Mouse (Mus musculus) kidney, embryonic 16.5 days (tissue): Measurements from ENCODE around the gene Ttf1. TPM values are rescaled to one million over a fixed set of nuclear protein-coding genes. Genes with fewer than 3 reads are reported as not detected.
"Not testable (repeated sequence)": the region's sequence is repeated elsewhere in the genome, so short reads cannot be mapped to it uniquely, and the experiment has no call there.

ENCODE experiments used
- ATAC-seq: fragments of 200-750 bp; cut with Nextera tagmentation; 2 replicates; pipeline ENCODE4 v1.8.0; 2017; ENCODE audit warnings: moderate TSS enrichment; ENCODE audit not compliant: low FRiP score, low TSS enrichment
- H3K27ac ChIP-seq: fragments of 300-500 bp; sonication (generic); 2 replicates; pipeline ENCODE4 v1.5.1; 2014; ENCODE audit warnings: low read length
- H3K27me3 ChIP-seq: fragments of 300-500 bp; sonication (generic); 2 replicates; pipeline ENCODE4 v1.6.1; 2014; ENCODE audit warnings: low read length, control low read depth, mixed read lengths; ENCODE audit not compliant: insufficient read depth
- H3K36me3 ChIP-seq: fragments of 300-500 bp; sonication (generic); 2 replicates; pipeline ENCODE4 v1.6.1; 2014; ENCODE audit warnings: low read length, control low read depth, mixed read lengths; ENCODE audit not compliant: insufficient read depth
- H3K4me1 ChIP-seq: fragments of 300-500 bp; sonication (generic); 2 replicates; pipeline ENCODE4 v1.6.1; 2014; ENCODE audit warnings: low read length, control low read depth, mixed read lengths; ENCODE audit not compliant: insufficient read depth
- H3K4me2 ChIP-seq: fragments of 300-500 bp; sonication (generic); replicated peaks from 2 replicates; pipeline ENCODE4 v1.6.1; 2014; ENCODE audit warnings: low read depth, low read length
- H3K4me3 ChIP-seq: fragments of 300-500 bp; sonication (generic); 2 replicates; pipeline ENCODE4 v1.5.1; 2014; ENCODE audit warnings: mild to moderate bottlenecking, low read length
- H3K9ac ChIP-seq: fragments of 300-500 bp; sonication (generic); replicated peaks from 2 replicates; pipeline ENCODE4 v1.6.1; 2014; ENCODE audit warnings: low read length
- H3K9me3 ChIP-seq: fragments of 300-500 bp; sonication (generic); 2 replicates; pipeline ENCODE4 v1.6.1; 2016; ENCODE audit warnings: low read length, control low read depth
- WGBS: fragments of 180-500 bp; shearing (Covaris S2); extraction: QIAGEN DNeasy Blood & Tissue Kit; methylation state at CpG from one replicate; pipeline ENCODE4 v1.1.7; 2014; 5-methylcytosine and 5-hydroxymethylcytosine counted together
- polyA plus RNA-seq: library from polyadenylated mRNA; unstranded; fragments of >200 nt; fragmentation: Nextera tagmentation; extraction: Ambion mirVana; gene quantifications from 2 replicates; pipeline ENCODE4 v1.2.1, GENCODE M21; 2015

The Ttf1 gene
- polyA plus RNA-seq, 1 experiment from 2014 or later = 10.2 TPM

GRCm38 (mm10) chr2:29089276-29089675, 29.2 kb downstream of the Ttf1 start:
- peaks cover 21% of the 10 kb centered on the region for H3K36me3 ChIP-seq
- H3K27me3 ChIP-seq, H3K9ac ChIP-seq, H3K27ac ChIP-seq, ATAC-seq, H3K4me1 ChIP-seq, H3K4me3 ChIP-seq, H3K9me3 ChIP-seq, H3K4me2 ChIP-seq: not testable (repeated sequence)
- WGBS = 87% methylated on average over 6 of the region's 6 CpGs

DNA sequence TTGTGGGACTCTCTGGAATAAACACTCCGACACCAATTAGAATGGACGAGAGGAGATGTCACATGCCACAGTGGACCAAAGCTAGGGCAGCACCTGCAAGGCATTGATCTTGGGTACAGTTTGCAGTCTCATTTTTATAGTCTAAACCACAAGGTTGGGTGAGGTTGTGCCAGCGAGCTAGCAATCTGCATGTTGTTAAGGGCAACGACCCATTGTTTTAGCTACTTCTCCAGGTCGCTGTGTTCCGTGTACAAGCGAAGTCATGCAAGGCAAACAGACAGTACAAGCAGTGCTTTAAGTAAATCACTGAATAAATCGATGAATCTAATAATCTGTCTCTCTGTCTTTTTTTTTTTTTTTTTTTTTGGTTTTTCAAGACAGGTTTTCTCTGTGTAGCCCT, 35.6 kb downstream of the Ttf1 start:
- Histone ChIP-seq H3K27me3 (no peaks in the 10 kb centered on the region), H3K9ac (no peak overlapping the region), H3K9me3 (no peaks in the 10 kb centered on the region), H3K4me2 (no peak overlapping the region), H3K4me3 (no peak overlapping the region), H3K4me1 (no peaks in the 10 kb centered on the region), H3K36me3 (no peaks in the 10 kb centered on the region), H3K27ac (no peak overlapping the region)
- 81% methylated on average over 8 of the region's 8 CpGs for WGBS
- no peak for ATAC-seq

- ATAC-seq = no peak
- Histone ChIP-seq H3K9ac (no peak overlapping the region), H3K4me2 (no peak overlapping the region), H3K4me1 (no peaks in the 10 kb centered on the region), H3K9me3 (no peaks in the 10 kb centered on the region), H3K27ac (no peak overlapping the region), H3K27me3 (no peaks in the 10 kb centered on the region), H3K36me3 (no peaks in the 10 kb centered on the region), H3K4me3 (no peak overlapping the region)
- WGBS = 78% methylated on average over 4 of the region's 4 CpGs
Measured at GRCm38 (mm10) chr2:29096751-29097150, 36.7 kb downstream of the Ttf1 start.

DNA sequence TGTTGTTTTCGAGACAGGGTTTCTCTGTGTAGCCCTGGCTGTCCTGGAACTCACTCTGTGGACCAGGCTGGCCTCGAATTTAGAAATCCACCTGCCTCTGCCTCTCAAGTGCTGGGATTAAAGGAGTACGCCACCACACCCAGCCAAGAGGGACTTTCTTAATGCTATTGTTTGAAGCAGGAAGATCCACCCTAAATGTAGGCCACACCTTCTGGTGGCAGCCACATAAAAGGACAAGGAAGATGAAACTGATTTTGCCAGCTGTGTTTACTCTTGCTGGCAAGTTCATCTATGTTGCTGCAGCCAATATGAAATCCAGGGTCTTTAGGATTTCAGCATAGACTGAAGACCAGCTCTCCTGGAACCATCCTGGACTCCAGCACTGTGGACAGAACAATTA, 37.4 kb downstream of the Ttf1 start:
- Histone ChIP-seq H3K9ac (no peak overlapping the region), H3K4me1 (no peaks in the 10 kb centered on the region), H3K4me2 (no peak overlapping the region), H3K4me3 (no peak overlapping the region), H3K36me3 (no peaks in the 10 kb centered on the region), H3K27ac (no peak overlapping the region), H3K27me3 (no peaks in the 10 kb centered on the region), H3K9me3 (no peaks in the 10 kb centered on the region)
- ATAC-seq = no peak
- WGBS = 92% methylated on average over 3 of the region's 3 CpGs

DNA sequence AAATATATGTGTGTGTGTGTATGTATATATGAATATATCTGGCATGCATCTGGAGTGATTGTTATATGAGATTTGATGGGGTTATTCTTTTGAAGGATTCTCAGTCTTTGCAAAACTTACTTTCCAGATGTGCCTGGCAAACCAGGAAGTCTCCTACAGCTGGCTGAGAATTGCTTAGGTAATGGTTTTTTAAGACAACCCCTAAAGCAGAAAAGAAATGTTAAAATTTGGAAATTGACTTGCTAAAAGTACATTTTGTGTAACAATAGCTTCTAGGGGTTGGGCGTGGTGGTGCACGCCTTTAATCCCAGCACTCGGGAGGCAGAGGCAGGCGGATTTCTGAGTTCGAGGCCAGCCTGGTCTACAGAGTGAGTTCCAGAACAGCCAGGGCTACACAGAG, 37.9 kb downstream of the Ttf1 start:
- H3K9me3 ChIP-seq, H3K27ac ChIP-seq, H3K36me3 ChIP-seq, H3K4me3 ChIP-seq, H3K4me2 ChIP-seq, ATAC-seq, H3K4me1 ChIP-seq, H3K9ac ChIP-seq, H3K27me3 ChIP-seq: not testable (repeated sequence)
- 97% methylated on average over 5 of the region's 5 CpGs for WGBS

GRCm38 (mm10) chr2:29098786-29099185, 38.7 kb downstream of the Ttf1 start:
- WGBS = 32% methylated on average over 8 of the region's 8 CpGs
- H3K4me3 ChIP-seq = no peak overlapping the region
- no peak overlapping the region for H3K9ac ChIP-seq
- no peak for ATAC-seq
- no peak overlapping the region for H3K4me2 ChIP-seq
- no peaks in the 10 kb centered on the region for H3K9me3 ChIP-seq
- no peaks in the 10 kb centered on the region for H3K36me3 ChIP-seq
- no peaks in the 10 kb centered on the region for H3K27me3 ChIP-seq
- H3K27ac ChIP-seq = no peak overlapping the region
- H3K4me1 ChIP-seq = no peaks in the 10 kb centered on the region

DNA sequence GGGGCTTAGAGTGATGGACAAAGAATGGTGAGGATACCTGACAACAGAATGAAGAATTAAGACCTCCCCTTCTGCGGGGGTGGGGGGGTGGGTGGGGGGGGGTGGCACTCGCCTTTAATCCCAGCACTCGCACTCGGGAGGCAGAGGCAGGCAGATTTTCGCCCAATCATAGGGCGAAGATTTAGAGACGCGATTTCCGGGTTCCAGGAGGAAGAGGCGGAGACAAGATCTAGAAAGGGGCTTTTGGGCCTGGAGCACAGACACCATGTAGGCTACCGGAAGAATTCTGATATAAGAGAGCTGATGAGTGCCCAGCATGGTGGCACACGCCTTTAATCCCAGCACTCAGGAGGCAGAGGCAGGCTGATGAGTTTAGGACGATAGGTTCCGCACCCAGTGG, 39.6 kb downstream of the Ttf1 start:
- no peak overlapping the region for H3K9ac ChIP-seq
- H3K4me1 ChIP-seq = no peaks in the 10 kb centered on the region
- no peaks in the 10 kb centered on the region for H3K9me3 ChIP-seq
- H3K4me3 ChIP-seq = no peak overlapping the region
- 88% methylated on average over 14 of the region's 14 CpGs for WGBS
- no peak overlapping the region for H3K4me2 ChIP-seq
- no peaks in the 10 kb centered on the region for H3K36me3 ChIP-seq
- no peak for ATAC-seq
- H3K27me3 ChIP-seq = no peaks in the 10 kb centered on the region
- no peak overlapping the region for H3K27ac ChIP-seq

- WGBS = 71% methylated on average over 7 of the region's 7 CpGs
- H3K4me1 ChIP-seq = no peaks in the 10 kb centered on the region
- ATAC-seq = no peak
- no peaks in the 10 kb centered on the region for H3K36me3 ChIP-seq
- no peaks in the 10 kb centered on the region for H3K27me3 ChIP-seq
- H3K27ac ChIP-seq = no peak overlapping the region
- no peak overlapping the region; the same call in 1 of the 2 replicates for H3K4me3 ChIP-seq
- no peak overlapping the region for H3K9ac ChIP-seq
- no peaks in the 10 kb centered on the region for H3K9me3 ChIP-seq
- H3K4me2 ChIP-seq = peak overlapping the region; percentile 35; the same call in 1 of the 2 replicates
Measured at GRCm38 (mm10) chr2:29100822-29101534, 40.9 kb downstream of the Ttf1 start.

DNA sequence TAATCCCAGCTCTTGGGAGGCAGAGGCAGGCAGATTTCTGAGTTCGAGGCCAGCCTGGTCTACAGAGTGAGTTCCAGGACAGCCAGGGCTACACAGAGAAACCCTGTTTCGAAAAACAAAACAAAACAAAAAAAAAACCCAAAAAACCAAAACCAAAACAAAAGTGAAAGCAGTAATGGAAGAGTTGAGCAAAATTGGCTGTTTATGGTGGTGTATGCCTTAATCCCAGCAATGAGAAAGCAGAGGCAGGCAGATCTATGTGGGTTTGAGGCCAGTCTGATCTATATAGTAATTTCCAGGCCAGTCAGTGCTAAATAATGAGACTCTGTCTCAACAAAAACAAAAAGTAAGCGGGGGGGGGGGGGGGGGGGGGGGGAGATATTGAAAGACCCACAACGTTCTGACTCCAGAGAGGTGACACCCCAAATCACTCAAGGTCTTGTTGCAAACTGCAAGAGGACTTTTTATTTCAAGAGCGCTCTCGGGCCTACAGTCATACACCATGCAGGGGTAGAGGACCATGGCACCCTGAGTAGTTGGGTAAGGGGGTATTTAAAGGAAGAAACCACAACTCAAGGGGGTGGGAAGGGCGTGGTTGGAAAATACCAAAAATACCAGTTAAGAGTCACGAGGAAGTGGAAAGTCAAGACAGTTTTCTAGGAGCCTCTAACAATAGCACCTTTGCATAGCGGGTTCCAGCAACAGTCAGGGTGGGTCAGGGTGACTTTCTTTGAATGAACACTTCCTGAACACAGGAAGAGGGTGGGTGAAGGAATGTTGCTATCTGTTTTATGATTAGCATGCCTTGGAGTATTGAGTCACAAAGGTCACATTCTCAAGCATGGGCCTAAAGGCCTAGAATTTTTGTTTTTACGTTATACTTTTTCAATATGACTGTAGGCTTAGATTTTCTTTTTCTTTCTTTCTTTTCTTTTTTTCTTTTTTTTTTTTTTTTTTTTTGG, 42.6 kb downstream of the Ttf1 start:
- H3K36me3 ChIP-seq, ATAC-seq, H3K27ac ChIP-seq, H3K27me3 ChIP-seq, H3K9ac ChIP-seq, H3K4me2 ChIP-seq, H3K9me3 ChIP-seq, H3K4me3 ChIP-seq, H3K4me1 ChIP-seq: not testable (repeated sequence)
- WGBS = 78% methylated on average over 9 of the region's 10 CpGs

- H3K4me3 ChIP-seq = no peak overlapping the region
- no peak overlapping the region for H3K9ac ChIP-seq
- no peaks in the 10 kb centered on the region for H3K27me3 ChIP-seq
- no peaks in the 10 kb centered on the region for H3K36me3 ChIP-seq
- no peak overlapping the region for H3K27ac ChIP-seq
- H3K4me2 ChIP-seq = no peak overlapping the region
- ATAC-seq = no peak
- peaks cover 2% of the 10 kb centered on the region; the same call in 1 of the 2 replicates for H3K4me1 ChIP-seq
- H3K9me3 ChIP-seq = no peaks in the 10 kb centered on the region
Measured at GRCm38 (mm10) chr2:29120969-29121368, 60.9 kb downstream of the Ttf1 start.
